Mouse (Mus musculus) CH12.LX (cell line): ENCODE results near the gene Pla2g12a. TPM values are rescaled to one million over a fixed set of nuclear protein-coding genes. Genes with fewer than 3 reads are reported as not detected.

Experiments
- DNase-seq: peaks from one replicate; pipeline ENCODE4 v3.0.0-alpha.2; 2013; ENCODE audit errors: extremely low read depth
- H3K27ac ChIP-seq: 2 replicates; pipeline ENCODE4 v1.5.1; 2012; ENCODE audit warnings: low read depth, mild to moderate bottlenecking, control low read depth, moderate library complexity; ENCODE audit not compliant: insufficient read depth
- H3K27me3 ChIP-seq: replicated peaks from 2 replicates; pipeline ENCODE3; 2012; ENCODE audit warnings: inconsistent platforms
- H3K36me3 ChIP-seq, 2 experiments: replicated peaks in 1 of 2; 2 replicates each; pipeline versions ENCODE3 to v1.6.1; 2012; ENCODE audit warnings: inconsistent platforms in 1 of 2, low read length in 1 of 2, mild to moderate bottlenecking in 1 of 2, mixed read lengths in 1 of 2, moderate library complexity in 1 of 2; ENCODE audit not compliant: control insufficient read depth in 1 of 2, insufficient read depth in 1 of 2
- H3K4me1 ChIP-seq, 2 experiments: 2 replicates each; pipeline ENCODE4 v1.6.1; 2012; ENCODE audit warnings: inconsistent platforms in 1 of 2, moderate library complexity in 1 of 2; ENCODE audit not compliant: insufficient read depth in 2 of 2, control insufficient read depth in 1 of 2
- H3K4me2 ChIP-seq: 2 replicates; pipeline ENCODE4 v1.6.1; 2012; ENCODE audit warnings: low read depth, mild to moderate bottlenecking, control low read depth; ENCODE audit not compliant: poor library complexity, insufficient read depth, severe bottlenecking
- H3K4me3 ChIP-seq, 3 experiments: fragments of 150-350 bp in 1 of 3; sonication (generic) in 1 of 3; replicated peaks in 1 of 3; 2 replicates each; pipeline versions ENCODE3 to v1.5.1; 2011 to 2012; ENCODE audit warnings: low read depth in 2 of 3, low read length in 2 of 3, mild to moderate bottlenecking in 2 of 3, moderate library complexity in 2 of 3, control low read depth in 1 of 3, improper control_type of control experiment in 1 of 3, inconsistent platforms in 1 of 3, mixed read lengths in 1 of 3; ENCODE audit not compliant: poor library complexity in 1 of 3
- H3K79me2 ChIP-seq: replicated peaks from 2 replicates; pipeline ENCODE4 v1.6.1; 2012; ENCODE audit warnings: mild to moderate bottlenecking, moderate library complexity; ENCODE audit not compliant: control insufficient read depth, poor library complexity, insufficient read depth, severe bottlenecking; ENCODE audit errors: extremely low read depth
- H3K9ac ChIP-seq: 2 replicates; pipeline ENCODE4 v1.6.1; 2012; ENCODE audit warnings: low read depth, mild to moderate bottlenecking, control low read depth, moderate library complexity; ENCODE audit not compliant: insufficient read depth
- H3K9me3 ChIP-seq: replicated peaks from 2 replicates; pipeline ENCODE3; 2012; ENCODE audit warnings: low read length, inconsistent platforms, mixed read lengths
- CTCF ChIP-seq, 2 experiments: IDR thresholded peaks in 1 of 2; conservative IDR thresholded peaks in 1 of 2; 2 replicates each; pipeline ENCODE4 v1.5.1; 2011 to 2012; ENCODE audit warnings: low read depth in 2 of 2, low read length in 2 of 2, improper control_type of control experiment in 1 of 2, inconsistent platforms in 1 of 2, mild to moderate bottlenecking in 1 of 2, moderate library complexity in 1 of 2
- ETS1 ChIP-seq: conservative IDR thresholded peaks from 2 replicates; pipeline ENCODE4 v1.6.1; 2012; ENCODE audit warnings: low read depth, mild to moderate bottlenecking, inconsistent platforms, low read length, improper control_type of control experiment, moderate library complexity
- HCFC1 ChIP-seq: IDR thresholded peaks from 2 replicates; pipeline ENCODE4 v1.6.1; 2012; ENCODE audit warnings: low read depth, mild to moderate bottlenecking, inconsistent platforms, low read length, improper control_type of control experiment
- IRF4 ChIP-seq: IDR thresholded peaks from 2 replicates; pipeline ENCODE4 v1.6.1; 2014; ENCODE audit warnings: low read depth, mild to moderate bottlenecking, inconsistent platforms, low read length, improper control_type of control experiment
- NRF1 ChIP-seq: IDR thresholded peaks from 2 replicates; pipeline ENCODE4 v1.6.1; 2014; ENCODE audit warnings: low read depth, mild to moderate bottlenecking, inconsistent platforms, low read length, improper control_type of control experiment, moderate library complexity
- TCF12 ChIP-seq: IDR thresholded peaks from 2 replicates; pipeline ENCODE4 v1.6.1; 2014; ENCODE audit warnings: low read depth, mild to moderate bottlenecking, inconsistent platforms, low read length, improper control_type of control experiment
- USF2 ChIP-seq: conservative IDR thresholded peaks from 2 replicates; pipeline ENCODE4 v1.6.1; 2011; ENCODE audit warnings: low read depth, low read length, improper control_type of control experiment
- ZNF384 ChIP-seq: IDR thresholded peaks from 2 replicates; pipeline ENCODE4 v1.6.1; 2012; ENCODE audit warnings: low read depth, low read length, improper control_type of control experiment, inconsistent platforms
- dilution Hi-C: fragments of 300-500 bp; cut with MboI; formaldehyde crosslinking; loops from 2 replicates; pipeline ENCODE4 v1.14.3; 2020; ENCODE audit warnings: low sequenced_read_pairs; ENCODE audit not compliant: extremely low pct_unique_long_range_greater_than_20kb, extremely low pct_ligation_motif_present
- in situ Hi-C: fragments of 300-500 bp; cut with MboI; formaldehyde crosslinking; loops from 3 replicates; pipeline ENCODE4 v1.14.3; 2019; ENCODE audit warnings: low sequenced_read_pairs, low pct_ligation_motif_present, low pct_unique_long_range_greater_than_20kb, mixed read lengths
- polyA plus RNA-seq: library from polyadenylated mRNA; unstranded; fragments of >175 nt; gene quantifications from 2 replicates; pipeline ENCODE4 v1.2.1, GENCODE M21; 2012; ENCODE audit warnings: low read depth; ENCODE audit not compliant: insufficient read length
- total RNA-seq, 2 experiments: library from RNA; depleted of rRNA; stranded (reverse); fragments of 300-350 nt in 1 of 2; fragments of >200 nt in 1 of 2; gene quantifications; 2 replicates each; pipeline ENCODE4 v1.2.3; 2012 to 2014

Pla2g12a gene
- total and polyA plus RNA-seq, 3 experiments, result 50.2 to 78.3 (median 58.6) TPM

- Histone ChIP-seq H3K4me1 (peaks cover 5 to 12% of the 10 kb centered on the region in 2 experiments), H3K9me3 (no peaks in the 10 kb centered on the region), H3K27ac (no peak overlapping the region), H3K4me3 (no peak overlapping the region), H3K9ac (no peak overlapping the region), H3K79me2 (no peaks in the 10 kb centered on the region), H3K36me3 (no peaks in the 10 kb centered on the region), H3K27me3 (peaks cover 3% of the 10 kb centered on the region), H3K4me2 (no peak overlapping the region)
- dilution Hi-C loops (no loop called here), in situ Hi-C loops (no loop called here)
- TF ChIP-seq HCFC1, result no peak
- TF ChIP-seq CTCF (conservative IDR thresholded peaks at IDR 0.05 in 1 of 2, IDR thresholded peaks at IDR 0.05 in 1 of 2; ENCODE audit: low read depth in 2 of 2, low read length in 2 of 2), result no peak
- no peak for TF ChIP-seq ETS1
- no peak for DNase-seq
Observed at GRCm38 (mm10) chr3:129836965-129837364, 41.4 kb upstream of the Pla2g12a start.

- dilution Hi-C loops, result no loop called here
- TF ChIP-seq ZNF384 (no peak), NRF1 (no peak), IRF4 (no peak)
- Histone ChIP-seq H3K4me3 (no peak overlapping the region), H3K79me2 (no peaks in the 10 kb centered on the region), H3K9me3 (no peaks in the 10 kb centered on the region), H3K36me3 (no peaks in the 10 kb centered on the region), H3K27me3 (peaks cover 3% of the 10 kb centered on the region), H3K4me2 (no peak overlapping the region), H3K27ac (no peak overlapping the region), H3K9ac (no peak overlapping the region), H3K4me1 (peaks cover 5 to 12% of the 10 kb centered on the region in 2 experiments)
- peak; percentile 33 for DNase-seq
- in situ Hi-C loops, result no loop called here
Observed at GRCm38 (mm10) chr3:129838017-129838416, 40.4 kb upstream of the Pla2g12a start.

- Histone ChIP-seq H3K4me3 (no peak overlapping the region), H3K4me2 (no peak overlapping the region), H3K9ac (no peak overlapping the region), H3K79me2 (no peaks in the 10 kb centered on the region), H3K4me1 (no peaks in the 10 kb centered on the region), H3K36me3 (no peaks in the 10 kb centered on the region), H3K9me3 (no peaks in the 10 kb centered on the region), H3K27me3 (peaks cover 6% of the 10 kb centered on the region), H3K27ac (no peak overlapping the region)
- no peak for DNase-seq
- in situ Hi-C loops (no loop called here), dilution Hi-C loops (no loop called here)
- 0 out of 2 replicates have a peak, but pooled peaks have one; percentile 12 for TF ChIP-seq USF2
- TF ChIP-seq TCF12, result no peak
Observed at GRCm38 (mm10) chr3:129845868-129846267, 32.5 kb upstream of the Pla2g12a start.
